Mouse (Mus musculus): ENCODE measurements at regions not wholly inside any gene's neighbourhood (a gene's known extent, or its start where the extent isn't known, plus 50 kb on each side); places are given as distances from the start of the nearest gene placed in this dataset.

GRCm38 (mm10) chr2:75424911-75425310 is 234.2 kb upstream of the Hnrnpa3 start:
- no peak for TF ChIP-seq POLR2A (IDR thresholded peaks at IDR 0.05; ENCODE audit: low read depth, low read length)
- TF ChIP-seq CTCF (IDR thresholded peaks at IDR 0.05; ENCODE audit: extremely low read depth, insufficient read length, insufficient replicate concordance, low read depth, low read length), result no peak

Measured in small intestine, adult 2 months (tissue).